Mouse (Mus musculus): ENCODE data around the gene Copb1.

Copb1 gene

GRCm38 (mm10) chr7:114253885-114254833 is at the start of gene Copb1:
Gene Copb1 (minus strand): TSS chr7:114254711.
- peak; percentile 89 for DNase-seq

- no peak for DNase-seq
These were observed 46.8 kb upstream of the Copb1 start for GRCm38 (mm10) chr7:114301293-114301782.

DNA sequence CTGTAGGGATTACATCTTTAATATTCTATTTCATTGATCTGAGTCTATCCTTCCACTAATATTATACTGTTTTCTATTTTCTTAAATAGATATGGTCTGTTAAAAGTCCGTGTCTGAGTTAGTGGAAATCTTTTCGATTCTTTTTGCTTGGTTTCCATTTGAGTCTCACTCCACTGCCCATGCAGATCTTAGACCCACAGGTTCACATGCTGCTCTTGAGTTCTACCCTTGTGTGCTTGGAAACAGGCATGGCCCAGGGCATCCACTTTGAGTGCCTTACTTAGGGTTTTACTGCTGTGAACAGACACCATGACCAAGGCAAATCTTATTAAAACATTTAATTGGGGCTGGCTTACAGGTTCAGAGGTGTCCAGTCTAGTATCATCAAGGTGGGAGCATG is 46.3 kb upstream of the Copb1 start:
- no peak for DNase-seq

DNA sequence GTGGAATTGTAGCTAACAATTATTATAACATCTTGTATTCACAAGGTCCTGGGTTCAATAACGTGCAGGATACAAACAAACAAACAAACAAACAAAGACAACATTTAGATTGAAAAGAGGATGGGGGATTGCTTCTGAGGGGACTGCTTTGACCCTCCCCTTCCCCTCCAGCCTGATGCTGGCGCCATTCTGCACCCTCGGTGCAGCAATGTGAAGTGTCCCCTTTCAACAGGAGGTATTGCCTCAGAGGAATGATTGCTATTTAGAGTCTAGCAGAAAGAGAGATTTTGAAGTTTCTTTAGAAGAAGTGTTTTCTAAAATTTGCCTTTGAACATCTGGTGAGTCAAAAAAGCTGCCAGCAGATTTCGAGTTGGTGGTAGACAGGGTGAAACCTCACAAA is 44.7 kb upstream of the Copb1 start:
- DNase-seq: no peak

- DNase-seq: no peak
These were observed 40.2 kb upstream of the Copb1 start for GRCm38 (mm10) chr7:114294698-114295097.

GRCm38 (mm10) chr7:114293903-114294302 is 39.4 kb upstream of the Copb1 start:
- DNase-seq: no peak

GRCm38 (mm10) chr7:114292501-114292971 is 38.0 kb upstream of the Copb1 start:
- peak; percentile 85 for DNase-seq

DNA sequence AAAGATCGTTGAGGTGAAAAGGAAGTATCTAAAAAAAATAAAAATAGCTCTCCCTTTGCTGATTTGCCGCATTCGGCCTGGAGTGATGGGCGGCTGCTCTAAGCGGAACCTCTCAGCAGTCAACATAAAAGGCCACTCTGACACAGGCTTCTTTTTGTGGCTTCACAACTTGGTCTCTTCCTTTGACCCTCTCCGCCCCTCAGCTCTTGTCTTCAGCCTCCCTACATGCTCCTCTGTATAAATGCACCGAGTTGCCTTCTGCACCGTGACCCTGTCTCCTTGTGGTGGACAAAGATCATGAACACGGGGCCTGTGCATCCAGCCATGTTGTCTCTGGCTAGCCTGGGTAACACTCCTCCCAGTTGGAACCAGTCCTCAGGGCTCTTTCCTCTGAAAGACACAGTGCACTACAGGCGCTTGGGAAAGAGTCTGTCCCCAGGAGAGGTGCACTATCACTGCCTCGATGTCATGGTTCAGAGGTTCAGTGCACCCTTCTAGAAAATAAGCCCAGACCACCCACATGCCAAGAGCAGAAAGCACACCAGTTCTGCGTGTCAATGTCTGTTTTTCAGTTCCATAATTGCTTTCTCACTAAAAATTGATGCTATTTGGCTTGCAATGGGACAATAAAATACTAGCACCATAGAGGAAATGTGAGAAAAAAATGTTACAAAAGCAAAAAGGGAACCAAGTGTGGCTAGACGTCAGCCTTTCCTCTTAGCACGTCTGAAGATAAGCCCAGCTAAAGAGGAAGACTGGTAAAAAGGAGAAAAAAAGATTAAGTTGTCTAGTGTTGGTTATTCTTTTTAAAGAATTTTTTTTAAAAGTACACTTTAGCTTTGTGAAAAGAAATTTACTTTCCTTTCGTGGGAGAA is 37.2 kb upstream of the Copb1 start:
- peak; percentile 53 for DNase-seq

DNA sequence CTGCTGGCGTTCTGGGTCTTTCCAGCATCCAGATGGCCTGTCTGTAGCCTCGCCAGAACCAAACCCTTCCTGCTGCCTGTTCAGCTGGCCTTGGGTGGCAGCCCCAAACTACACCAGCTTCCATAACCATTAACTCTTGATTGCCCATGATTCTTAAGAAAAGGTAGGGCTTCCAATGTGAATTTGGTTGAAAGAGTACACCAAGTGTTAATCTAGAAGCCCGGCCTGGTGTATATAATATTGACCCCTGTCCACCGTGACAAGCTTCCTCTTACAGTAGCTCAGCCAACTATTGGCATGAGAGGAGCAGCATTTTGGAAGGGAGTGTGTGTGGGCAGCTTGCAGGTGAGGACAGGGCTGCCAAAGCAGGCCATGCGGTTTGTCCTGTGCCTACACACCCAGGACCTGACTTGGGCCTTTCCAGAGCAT is 35.6 kb upstream of the Copb1 start:
- DNase-seq: peak; percentile 96

DNA sequence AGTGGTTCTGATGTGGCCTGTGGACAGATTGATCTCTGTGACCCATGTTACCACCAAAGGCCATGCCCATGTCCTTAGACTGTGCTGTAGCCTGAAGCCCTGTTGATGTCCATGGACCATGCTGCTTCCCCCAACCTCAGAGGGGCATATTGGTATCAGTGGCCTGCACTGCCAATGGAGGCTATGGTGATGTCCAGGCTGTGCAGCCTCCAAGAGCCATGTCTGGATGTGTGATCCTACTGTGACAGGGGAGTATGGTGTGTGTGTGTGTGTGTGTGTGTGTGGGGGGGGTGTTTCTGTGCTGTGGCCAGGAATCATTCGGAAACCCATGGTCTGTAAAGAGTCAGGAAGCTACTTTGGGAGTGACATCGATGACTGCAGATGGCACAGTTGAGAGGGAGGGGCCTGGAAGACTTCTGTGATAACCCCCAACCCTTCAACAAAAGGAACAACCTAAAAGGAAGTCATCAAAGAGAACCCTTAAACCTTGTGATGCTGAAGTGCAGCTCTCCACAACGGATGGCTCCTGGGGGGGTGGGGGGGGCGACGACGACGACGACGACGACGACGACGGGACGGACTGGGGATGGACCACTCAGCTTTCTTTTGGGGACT is 29.9 kb upstream of the Copb1 start:
- DNase-seq: no peak

GRCm38 (mm10) chr7:114283006-114283405 is 28.5 kb upstream of the Copb1 start:
- no peak for DNase-seq

GRCm38 (mm10) chr7:114281671-114282070 is 27.2 kb upstream of the Copb1 start:
- no peak for DNase-seq

DNA sequence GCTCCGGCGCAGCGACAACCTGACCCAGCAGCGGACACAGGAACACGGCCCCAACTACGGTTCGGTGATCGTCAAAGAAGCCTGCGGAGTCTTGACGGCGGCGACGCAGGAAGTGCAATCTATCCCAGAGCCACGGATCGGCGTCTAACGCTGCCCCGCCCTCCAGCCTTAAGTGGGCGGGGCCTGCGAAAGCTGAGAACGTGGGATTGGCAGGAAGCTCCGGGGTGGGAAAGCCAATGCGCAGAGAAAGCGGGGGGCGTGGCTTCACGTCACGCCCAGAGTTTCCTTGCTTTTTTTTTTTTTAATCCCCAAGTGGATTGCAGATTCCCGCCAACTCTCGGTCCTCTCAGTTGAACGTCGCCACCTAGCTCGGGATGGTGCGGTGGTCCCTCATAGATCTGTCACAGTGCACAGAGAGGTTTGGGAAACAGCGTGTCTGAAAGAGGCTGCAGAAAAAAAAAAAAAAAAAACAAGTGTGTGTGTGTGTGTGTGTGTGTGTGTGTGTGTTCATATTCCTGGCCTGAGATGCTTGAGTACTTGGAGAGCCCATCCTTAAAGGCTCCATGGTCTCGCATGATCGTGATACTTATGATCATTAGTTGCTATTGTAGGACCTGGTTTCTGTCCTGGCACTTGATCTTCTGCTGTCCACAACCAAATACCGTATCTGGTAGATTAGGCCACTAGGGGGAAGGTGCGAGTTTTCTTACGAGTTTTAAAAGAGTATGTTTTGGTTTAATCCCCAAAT is 21.7 kb upstream of the Copb1 start, which contains the start of gene Psma1:
Gene Psma1, minus strand, starts transcription at position 114 of the 748 bp plus-strand sequence.
- DNase-seq: peak; percentile 97

GRCm38 (mm10) chr7:114275372-114276004 is 21.0 kb upstream of the Copb1 start:
- DNase-seq: no peak

GRCm38 (mm10) chr7:114268446-114268845 is 13.9 kb upstream of the Copb1 start:
- no peak for DNase-seq

GRCm38 (mm10) chr7:114251684-114252083 is 2.8 kb downstream of the Copb1 start:
- DNase-seq: no peak

DNA sequence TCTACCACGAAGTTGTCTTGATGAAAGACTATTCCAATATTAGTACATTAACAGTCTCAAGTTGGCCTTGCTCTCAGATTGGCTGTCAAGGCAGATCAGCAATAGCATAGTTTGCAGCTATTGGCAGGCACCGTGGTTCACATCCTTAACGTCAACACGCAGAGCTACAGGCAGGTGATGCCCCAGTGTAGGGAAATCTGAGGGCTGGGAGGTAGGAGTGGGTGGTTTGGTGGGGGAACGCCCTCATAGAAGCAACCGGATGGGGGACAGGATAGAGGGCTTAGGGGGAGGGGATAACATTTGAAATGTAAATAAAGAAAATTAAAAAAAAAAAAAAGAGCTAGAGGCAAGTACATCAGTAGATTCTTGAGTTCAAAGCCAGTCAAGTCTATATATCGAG is 20.5 kb downstream of the Copb1 start:
- no peak for DNase-seq

GRCm38 (mm10) chr7:114232982-114233381 is 21.5 kb downstream of the Copb1 start:
- no peak for DNase-seq

DNA sequence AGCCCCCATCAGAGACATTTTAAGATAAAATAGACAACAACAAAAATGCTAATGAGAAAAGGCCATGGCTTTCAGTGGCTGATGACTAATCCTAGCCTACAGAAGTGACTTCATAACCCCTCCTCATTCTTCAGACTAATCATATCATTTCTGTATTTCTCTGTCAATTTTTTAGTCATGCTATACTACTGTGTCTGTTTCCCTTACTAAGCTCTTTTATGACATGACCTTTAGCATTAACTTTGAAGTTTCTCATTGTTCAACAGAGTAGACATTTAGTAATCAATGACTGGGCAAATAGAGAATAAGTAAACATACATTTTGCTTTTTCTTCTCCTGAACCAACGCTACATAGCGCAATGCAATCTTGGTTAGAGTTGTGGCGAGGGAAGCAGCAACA is 22.7 kb downstream of the Copb1 start:
- DNase-seq: no peak

DNA sequence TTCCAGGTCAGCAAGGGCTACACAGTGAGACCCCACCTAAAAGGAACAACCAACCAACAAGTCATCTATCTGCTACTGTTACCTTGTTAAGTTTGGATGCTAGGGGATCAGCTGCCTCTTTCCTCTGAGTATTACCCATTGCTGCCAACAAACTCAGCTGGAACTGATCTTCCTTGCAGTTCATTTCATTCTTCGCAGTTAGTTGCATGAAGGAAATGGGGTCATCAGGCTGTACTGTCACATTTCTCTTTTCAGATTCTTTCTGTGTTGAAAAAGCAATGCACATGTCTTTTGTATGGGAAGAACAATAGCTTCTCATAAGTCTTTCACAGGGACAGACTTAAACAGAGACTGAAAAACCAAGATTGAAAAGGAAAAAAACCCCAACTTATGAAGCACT is 28.0 kb downstream of the Copb1 start:
- no peak for DNase-seq

DNA sequence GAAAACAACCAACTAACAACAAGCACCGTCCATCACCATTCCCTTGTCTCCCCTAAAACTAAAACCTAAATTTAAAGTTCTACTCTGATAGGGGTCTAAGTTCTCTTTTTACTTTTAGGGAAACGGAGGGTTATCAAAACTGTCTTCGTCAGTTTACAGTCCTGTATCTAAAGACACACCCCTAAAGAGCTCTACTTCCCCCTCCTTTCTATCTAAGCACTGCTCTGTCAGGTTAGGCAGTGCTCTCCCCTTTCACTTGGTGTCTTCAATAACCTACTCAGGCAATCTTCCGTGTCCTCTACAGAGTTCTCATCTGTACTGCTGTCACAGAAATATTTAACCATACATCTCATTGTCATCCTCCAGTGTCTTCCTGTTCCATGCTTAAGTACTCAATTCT is 34.1 kb downstream of the Copb1 start:
- DNase-seq: no peak

DNA sequence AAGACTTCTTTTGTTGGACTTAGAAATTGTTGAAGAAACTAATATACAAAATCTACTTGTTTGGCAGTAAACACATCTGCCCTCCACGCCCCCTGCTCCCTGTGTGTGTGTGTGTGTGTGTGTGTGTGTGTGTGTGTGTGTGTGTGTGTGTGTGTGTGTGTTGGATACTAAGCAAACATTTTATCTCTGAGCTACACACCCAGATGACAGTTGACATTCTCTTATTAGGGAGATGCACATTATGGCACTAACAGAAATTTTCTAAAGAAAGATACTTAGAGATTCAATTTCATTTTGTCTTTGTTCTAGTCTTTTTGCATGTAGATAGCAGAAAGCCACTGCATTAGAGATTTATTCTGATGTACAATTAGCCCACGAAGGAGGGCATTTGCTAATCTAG is 37.6 kb downstream of the Copb1 start:
- DNase-seq: no peak

All from cerebellum, adult 11-12 months (tissue).